Mouse (Mus musculus) bone marrow, adult 2 months (tissue): ENCODE results near the gene Stim2. TPM values are rescaled to one million over a fixed set of nuclear protein-coding genes. Genes with fewer than 3 reads are reported as not detected.

ENCODE experiments used
- H3K27ac ChIP-seq: fragments of 200-500 bp; 2 replicates; pipeline ENCODE4 v1.5.1; 2012; ENCODE audit warnings: low read depth, mild to moderate bottlenecking, control low read depth, inconsistent platforms, low read length; ENCODE audit not compliant: control insufficient read depth, poor library complexity, insufficient read depth
- H3K4me1 ChIP-seq: fragments of 200-500 bp; 2 replicates; pipeline ENCODE4 v1.6.1; 2011; ENCODE audit warnings: low read length; ENCODE audit not compliant: control insufficient read depth, insufficient read depth
- H3K4me3 ChIP-seq: fragments of 200-500 bp; replicated peaks from 2 replicates; pipeline ENCODE3; 2011; ENCODE audit warnings: mild to moderate bottlenecking, low read depth, low read length, control low read depth; ENCODE audit not compliant: control insufficient read depth
- CTCF ChIP-seq: fragments of 200-500 bp; IDR thresholded peaks from 2 replicates; pipeline ENCODE4 v1.5.1; 2011; ENCODE audit warnings: low read length, control low read depth; ENCODE audit not compliant: control insufficient read depth, insufficient read depth
- POLR2A ChIP-seq: fragments of 200-500 bp; IDR thresholded peaks from 2 replicates; pipeline ENCODE4 v1.6.1; 2011; ENCODE audit warnings: low read depth, mild to moderate bottlenecking, control low read depth, low read length, borderline replicate concordance; ENCODE audit not compliant: control insufficient read depth
- WGBS: fragments of 180-500 bp; shearing (Covaris S2); methylation state at CpG from one replicate; pipeline ENCODE4 v1.1.7; 2018; 5-methylcytosine and 5-hydroxymethylcytosine counted together
- polyA plus RNA-seq: library from polyadenylated mRNA; stranded (reverse); fragments of >200 nt; gene quantifications from 2 replicates; pipeline ENCODE4 v1.2.4, GENCODE M21; 2011; ENCODE audit warnings: low replicate concordance; ENCODE audit not compliant: missing spikeins, insufficient read depth, insufficient read length

Gene Stim2
- polyA plus RNA-seq, 1 experiment: 19.1 TPM

DNA sequence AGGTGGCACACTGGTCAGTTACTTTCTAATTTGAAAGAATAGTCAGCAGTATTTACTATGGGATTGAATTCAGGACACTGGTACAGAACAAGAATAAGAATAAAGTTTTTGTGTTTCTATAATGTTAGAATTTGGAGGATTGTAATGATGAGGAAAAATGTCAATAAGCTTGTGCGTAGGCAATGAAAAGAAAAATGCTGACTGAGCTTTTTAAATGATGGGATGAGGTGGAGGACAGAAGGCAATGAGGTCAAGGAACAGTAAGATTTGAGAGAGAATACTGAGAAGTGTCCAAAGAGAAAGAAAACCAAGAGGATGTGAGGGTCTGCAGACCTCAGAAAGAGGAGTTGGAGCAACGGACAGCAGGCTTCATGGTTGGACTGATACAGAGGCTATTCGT is 89.6 kb downstream of the Stim2 start:
- H3K27ac ChIP-seq: no peak overlapping the region
- no peaks in the 10 kb centered on the region; the same call in 1 of the 2 replicates for H3K4me1 ChIP-seq
- WGBS: 76% methylated on average over 3 of the region's 3 CpGs
- no peak for TF ChIP-seq CTCF
- TF ChIP-seq POLR2A: no peak
- H3K4me3 ChIP-seq: no peak overlapping the region

DNA sequence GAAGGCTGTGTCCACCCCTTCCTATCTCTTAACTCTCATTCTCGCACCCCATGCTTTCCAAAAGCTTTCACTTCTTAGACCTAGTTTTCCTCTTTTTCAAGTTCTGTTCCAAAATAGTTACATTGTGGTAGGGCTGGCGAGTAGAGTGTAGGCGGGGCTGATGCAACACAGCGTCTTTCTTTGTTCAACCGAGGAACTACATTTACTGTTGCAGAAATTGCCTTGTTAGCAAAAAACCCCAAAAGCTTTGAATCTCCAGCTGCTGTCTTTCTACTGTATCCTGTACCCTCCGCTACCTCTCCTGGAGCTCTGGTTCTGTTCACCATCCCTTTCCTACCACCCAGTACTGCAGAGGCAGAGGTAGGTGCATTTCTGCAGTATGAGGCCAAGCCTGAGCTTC is 99.9 kb downstream of the Stim2 start:
- TF ChIP-seq CTCF: no peak
- TF ChIP-seq POLR2A: no peak
- WGBS: 24% methylated on average over 6 of the region's 6 CpGs
- H3K4me3 ChIP-seq: no peak overlapping the region
- no peaks in the 10 kb centered on the region; the same call in 1 of the 2 replicates for H3K4me1 ChIP-seq
- no peak overlapping the region for H3K27ac ChIP-seq

GRCm38 (mm10) chr5:54100916-54101315 is 102.6 kb downstream of the Stim2 start:
- TF ChIP-seq CTCF (no peak), POLR2A (no peak)
- 17% methylated on average over 3 of the region's 3 CpGs for WGBS
- Histone ChIP-seq H3K4me3 (no peak overlapping the region), H3K4me1 (no peaks in the 10 kb centered on the region; the same call in none of the 2 replicates), H3K27ac (peak overlapping the region; percentile 15; the same call in 1 of the 2 replicates)

- H3K27ac ChIP-seq: no peak overlapping the region; the same call in 1 of the 2 replicates
- no peaks in the 10 kb centered on the region; the same call in none of the 2 replicates for H3K4me1 ChIP-seq
- TF ChIP-seq CTCF: no peak
- TF ChIP-seq POLR2A: no peak
- 2% methylated on average over 5 of the region's 5 CpGs for WGBS
- no peak overlapping the region for H3K4me3 ChIP-seq
Observed at GRCm38 (mm10) chr5:54101318-54101717, 103.0 kb downstream of the Stim2 start.

GRCm38 (mm10) chr5:54101960-54102359 is 103.7 kb downstream of the Stim2 start:
- TF ChIP-seq CTCF (no peak), POLR2A (no peak)
- H3K4me1 ChIP-seq: no peaks in the 10 kb centered on the region; the same call in none of the 2 replicates
- WGBS: 5% methylated on average over 1 of the region's 1 CpGs
- no peak overlapping the region for H3K4me3 ChIP-seq
- no peak overlapping the region; the same call in 1 of the 2 replicates for H3K27ac ChIP-seq

- Histone ChIP-seq H3K27ac (no peak overlapping the region), H3K4me1 (no peaks in the 10 kb centered on the region; the same call in none of the 2 replicates), H3K4me3 (no peak overlapping the region)
- no peak for TF ChIP-seq POLR2A
- TF ChIP-seq CTCF: no peak
- 52% methylated on average over 4 of the region's 4 CpGs for WGBS
Observed at GRCm38 (mm10) chr5:54106669-54107068, 108.4 kb downstream of the Stim2 start.

GRCm38 (mm10) chr5:54107069-54107468 is 108.8 kb downstream of the Stim2 start:
- no peak overlapping the region for H3K4me3 ChIP-seq
- no peak overlapping the region for H3K27ac ChIP-seq
- WGBS: 84% methylated on average over 6 of the region's 6 CpGs
- H3K4me1 ChIP-seq: no peaks in the 10 kb centered on the region; the same call in none of the 2 replicates
- TF ChIP-seq CTCF (no peak), POLR2A (no peak)

GRCm38 (mm10) chr5:54109096-54109495 is 110.8 kb downstream of the Stim2 start:
- TF ChIP-seq POLR2A (no peak), CTCF (no peak)
- no peak overlapping the region for H3K27ac ChIP-seq
- no peaks in the 10 kb centered on the region; the same call in none of the 2 replicates for H3K4me1 ChIP-seq
- no peak overlapping the region for H3K4me3 ChIP-seq
- WGBS: 49% methylated on average over 5 of the region's 5 CpGs

- Histone ChIP-seq H3K4me3 (no peak overlapping the region), H3K27ac (no peak overlapping the region), H3K4me1 (no peaks in the 10 kb centered on the region; the same call in 1 of the 2 replicates)
- TF ChIP-seq POLR2A: no peak
- TF ChIP-seq CTCF: no peak
- WGBS: 70% methylated on average over 11 of the region's 11 CpGs
Observed at GRCm38 (mm10) chr5:54110789-54111188, 112.5 kb downstream of the Stim2 start.
